Mouse (Mus musculus) limb, embryonic 14.5 days (tissue): ENCODE data around the gene Srr. TPM values are rescaled to one million over a fixed set of nuclear protein-coding genes. Genes with fewer than 3 reads are reported as not detected.

Experiments used
- ATAC-seq: fragments of 200-750 bp; cut with Nextera tagmentation; 2 replicates; pipeline ENCODE4 v1.8.0; 2017; ENCODE audit warnings: low read depth, moderate number of reproducible peaks, moderate TSS enrichment; ENCODE audit not compliant: low FRiP score
- DNase-seq: peaks from one replicate; pipeline ENCODE4 v3.0.0-alpha.2; 2015; ENCODE audit warnings: low spot score
- H3K27ac ChIP-seq: fragments of 300-500 bp; sonication (generic); replicated peaks from 2 replicates; pipeline ENCODE4 v1.5.1; 2014; ENCODE audit warnings: low read depth, mild to moderate bottlenecking, low read length, moderate library complexity, mixed read lengths
- H3K27me3 ChIP-seq: fragments of 300-500 bp; sonication (generic); 2 replicates; pipeline ENCODE4 v1.6.1; 2014; ENCODE audit warnings: low read length, mixed read lengths; ENCODE audit not compliant: control insufficient read depth, insufficient read depth
- H3K36me3 ChIP-seq: fragments of 300-500 bp; sonication (generic); 2 replicates; pipeline ENCODE4 v1.6.1; 2014; ENCODE audit warnings: mild to moderate bottlenecking, low read length, moderate library complexity, mixed read lengths; ENCODE audit not compliant: control insufficient read depth, insufficient read depth
- H3K4me1 ChIP-seq: fragments of 300-500 bp; sonication (generic); 2 replicates; pipeline ENCODE4 v1.6.1; 2014; ENCODE audit warnings: antibody characterized with exemption, low read length, mixed read lengths; ENCODE audit not compliant: control insufficient read depth, insufficient read depth
- H3K4me2 ChIP-seq: fragments of 300-500 bp; sonication (generic); replicated peaks from 2 replicates; pipeline ENCODE4 v1.6.1; 2014; ENCODE audit warnings: low read depth, mild to moderate bottlenecking, low read length, moderate library complexity; ENCODE audit not compliant: severe bottlenecking
- H3K4me3 ChIP-seq: fragments of 300-500 bp; sonication (generic); replicated peaks from 2 replicates; pipeline ENCODE4 v1.5.1; 2014; ENCODE audit warnings: low read length
- H3K9ac ChIP-seq: fragments of 300-500 bp; sonication (generic); 2 replicates; pipeline ENCODE4 v1.6.1; 2014; ENCODE audit warnings: mild to moderate bottlenecking, low read depth, low read length, moderate library complexity; ENCODE audit not compliant: severe bottlenecking
- H3K9me3 ChIP-seq: fragments of 300-500 bp; sonication (generic); 2 replicates; pipeline ENCODE4 v1.6.1; 2016; ENCODE audit warnings: low read length; ENCODE audit not compliant: control insufficient read depth
- POLR2A ChIP-seq: fragments of 200-500 bp; IDR thresholded peaks from 2 replicates; pipeline ENCODE4 v1.8.0; 2012; ENCODE audit warnings: inconsistent platforms, mild to moderate bottlenecking, moderate library complexity, borderline replicate concordance; ENCODE audit not compliant: insufficient read depth, insufficient read length; ENCODE audit errors: extremely low read depth
- WGBS: fragments of 180-500 bp; shearing (Covaris S2); extraction: QIAGEN DNeasy Blood & Tissue Kit; methylation state at CpG from one replicate; pipeline ENCODE4 v1.1.7; 2014; 5-methylcytosine and 5-hydroxymethylcytosine counted together
- polyA plus RNA-seq, 2 experiments: library from polyadenylated mRNA; depleted of rRNA in 1 of 2; stranded (reverse) in 1 of 2; unstranded in 1 of 2; fragments of >200 nt; fragmentation: Nextera tagmentation in 1 of 2; extraction: Ambion mirVana in 1 of 2; gene quantifications; 2 replicates each; pipeline versions ENCODE4 v1.2.1 to v1.2.3; 2012 to 2014

Srr gene
- polyA plus RNA-seq, 2 experiments = 22.6 to 34.2 TPM

DNA sequence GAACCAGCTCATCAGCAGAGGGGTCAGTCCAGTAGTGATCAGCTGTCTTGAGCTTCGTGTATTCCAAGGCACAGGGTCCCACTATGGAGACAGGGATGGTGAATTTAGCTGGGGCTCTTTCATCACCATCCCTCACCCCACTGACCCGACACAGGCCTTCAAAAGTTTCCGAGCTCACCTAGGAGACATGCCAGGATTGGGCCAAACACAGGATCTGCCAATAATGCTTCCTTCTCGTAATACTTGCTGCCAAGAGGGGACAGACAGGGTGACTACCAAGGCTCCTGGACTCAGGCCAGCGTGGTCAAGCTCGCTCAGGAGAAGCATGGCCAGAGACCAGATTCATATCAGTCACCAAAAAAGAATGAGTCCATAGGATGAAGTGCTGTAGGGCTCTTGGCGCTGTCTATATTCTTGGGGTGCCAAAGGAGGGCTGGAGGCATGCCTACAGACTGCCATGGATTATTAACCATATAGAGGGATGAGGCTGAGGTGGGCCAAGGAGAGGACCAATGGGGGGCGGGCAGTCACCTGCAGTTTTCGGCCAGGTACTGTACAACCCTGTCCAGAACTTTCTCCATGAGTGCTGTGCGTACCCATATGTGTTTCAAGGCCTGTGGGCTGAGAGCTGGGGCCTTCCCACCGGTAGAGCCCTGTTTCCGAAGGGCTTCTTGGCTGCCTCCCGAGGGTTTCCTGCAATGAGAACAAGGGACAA lies 57.5 kb downstream of the Srr start:
- peaks cover 7% of the 10 kb centered on the region; the same call in 1 of the 2 replicates for H3K4me1 ChIP-seq
- TF ChIP-seq POLR2A = no peak
- no peak overlapping the region for H3K9ac ChIP-seq
- no peak for ATAC-seq
- no peaks in the 10 kb centered on the region for H3K27me3 ChIP-seq
- 83% methylated on average over 13 of the region's 13 CpGs for WGBS
- H3K36me3 ChIP-seq = no peaks in the 10 kb centered on the region
- no peak overlapping the region for H3K4me3 ChIP-seq
- no peak for DNase-seq
- no peak overlapping the region for H3K4me2 ChIP-seq
- no peak overlapping the region for H3K27ac ChIP-seq
- H3K9me3 ChIP-seq = no peaks in the 10 kb centered on the region

DNA sequence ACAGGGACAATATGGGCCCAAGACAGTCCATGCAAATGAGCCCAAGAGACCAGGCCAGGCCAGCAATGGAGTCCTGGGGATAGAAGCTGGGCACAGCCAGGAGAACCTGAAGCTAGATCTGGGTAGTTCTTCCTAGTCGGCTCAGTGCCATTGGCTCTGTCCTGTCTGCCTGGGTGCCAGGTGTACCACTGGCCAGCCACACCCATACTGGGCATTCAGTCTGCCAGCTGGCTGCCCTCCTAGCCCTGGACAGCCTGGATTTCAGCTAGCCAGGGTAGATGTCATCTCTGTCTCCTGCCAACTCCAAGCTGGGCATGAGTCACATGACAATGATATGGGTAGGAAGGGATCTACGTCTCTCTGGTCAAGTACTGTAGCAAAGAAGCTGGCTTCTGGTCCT lies 58.6 kb downstream of the Srr start:
- no peak overlapping the region for H3K27ac ChIP-seq

DNA sequence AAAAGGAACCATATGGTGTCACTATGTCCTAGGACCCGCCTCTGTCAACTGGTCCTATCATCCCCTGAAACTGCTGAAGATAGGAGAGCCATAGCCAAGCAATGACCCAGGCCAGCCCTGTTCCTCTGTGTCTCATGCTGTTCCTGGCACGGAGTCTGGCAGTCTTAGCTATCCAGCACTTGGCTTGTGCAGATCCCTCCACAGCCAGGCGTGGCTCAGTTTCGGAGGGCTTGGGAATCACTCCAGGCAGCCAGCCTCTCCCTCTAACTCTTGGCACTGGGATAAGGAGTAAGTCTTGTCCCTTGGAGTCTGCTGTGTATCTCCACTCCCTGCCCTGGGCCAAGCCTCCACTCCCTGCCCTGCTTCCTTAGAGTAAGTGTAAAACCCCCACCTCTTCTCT lies 59.1 kb downstream of the Srr start:
- no peak overlapping the region for H3K4me2 ChIP-seq
- no peak overlapping the region for H3K9ac ChIP-seq
- H3K36me3 ChIP-seq = no peaks in the 10 kb centered on the region
- H3K9me3 ChIP-seq = no peaks in the 10 kb centered on the region
- no peak for ATAC-seq
- TF ChIP-seq POLR2A = no peak
- no peak for DNase-seq
- 78% methylated on average over 4 of the region's 4 CpGs for WGBS
- no peaks in the 10 kb centered on the region for H3K27me3 ChIP-seq
- no peak overlapping the region for H3K4me3 ChIP-seq
- H3K27ac ChIP-seq = no peak overlapping the region
- peaks cover 7% of the 10 kb centered on the region; the same call in 1 of the 2 replicates for H3K4me1 ChIP-seq

More for the DNA sequence above, 58.6 kb downstream of the Srr start:
- H3K4me2 ChIP-seq = no peak overlapping the region
- H3K4me1 ChIP-seq = peaks cover 7% of the 10 kb centered on the region; the same call in 1 of the 2 replicates
- H3K36me3 ChIP-seq = no peaks in the 10 kb centered on the region
- no peak for DNase-seq
- no peaks in the 10 kb centered on the region for H3K27me3 ChIP-seq
- no peak for ATAC-seq
- 94% methylated on average over 2 of the region's 2 CpGs for WGBS
- H3K4me3 ChIP-seq = no peak overlapping the region
- no peaks in the 10 kb centered on the region for H3K9me3 ChIP-seq
- no peak overlapping the region for H3K9ac ChIP-seq
- no peak for TF ChIP-seq POLR2A

DNA sequence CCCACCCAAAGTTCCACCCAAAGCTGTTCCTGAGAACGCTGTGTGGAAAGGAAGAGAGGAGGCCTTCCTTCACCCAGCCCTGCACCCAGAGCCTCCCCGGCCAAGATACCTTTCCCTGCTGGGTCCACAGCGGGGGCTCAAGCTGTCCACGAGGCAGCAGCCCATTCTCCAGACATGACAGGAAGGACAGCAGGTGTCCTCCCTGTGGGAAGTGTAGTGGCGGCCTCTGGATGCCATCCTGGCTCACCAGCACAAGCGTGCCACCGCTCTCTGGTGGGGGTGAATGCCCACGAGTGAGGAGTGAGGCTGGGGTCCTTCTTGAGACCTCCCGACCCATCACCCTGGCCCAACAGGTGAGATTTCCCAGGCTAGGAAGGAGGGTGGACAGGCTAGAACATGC lies 60.5 kb downstream of the Srr start:
- no peak for TF ChIP-seq POLR2A
- WGBS = 72% methylated on average over 9 of the region's 9 CpGs
- ATAC-seq = no peak
- H3K4me2 ChIP-seq = no peak overlapping the region
- no peaks in the 10 kb centered on the region for H3K27me3 ChIP-seq
- H3K36me3 ChIP-seq = no peaks in the 10 kb centered on the region
- no peaks in the 10 kb centered on the region for H3K4me1 ChIP-seq
- DNase-seq = no peak
- no peak overlapping the region for H3K4me3 ChIP-seq
- no peaks in the 10 kb centered on the region for H3K9me3 ChIP-seq
- no peak overlapping the region for H3K9ac ChIP-seq
- H3K27ac ChIP-seq = no peak overlapping the region

DNA sequence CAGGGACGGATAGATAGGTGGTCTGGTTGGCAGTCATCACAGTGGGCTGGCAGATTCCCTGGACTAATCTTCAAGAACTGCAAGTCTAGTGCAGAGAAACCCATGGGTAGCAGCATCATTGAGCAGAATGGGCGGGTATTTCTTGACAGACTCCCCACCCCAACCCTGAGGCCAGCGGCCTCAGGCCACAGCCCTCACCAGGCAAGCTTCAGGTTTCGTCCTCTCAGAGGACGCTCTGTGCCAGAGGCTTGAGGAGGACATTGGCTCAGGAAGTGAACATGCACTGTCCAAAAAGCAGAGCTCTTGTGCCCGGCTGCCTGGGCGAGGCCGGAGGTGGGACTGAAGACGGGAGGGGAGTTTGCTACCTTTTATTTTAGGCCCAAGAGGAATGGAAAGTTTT lies 61.3 kb downstream of the Srr start:
- H3K27ac ChIP-seq = no peak overlapping the region
- no peak overlapping the region for H3K4me2 ChIP-seq
- 80% methylated on average over 9 of the region's 9 CpGs for WGBS
- H3K4me3 ChIP-seq = no peak overlapping the region
- no peaks in the 10 kb centered on the region for H3K9me3 ChIP-seq
- no peak for DNase-seq
- H3K9ac ChIP-seq = no peak overlapping the region
- ATAC-seq = no peak
- no peaks in the 10 kb centered on the region for H3K27me3 ChIP-seq
- no peak for TF ChIP-seq POLR2A
- H3K4me1 ChIP-seq = no peaks in the 10 kb centered on the region
- no peaks in the 10 kb centered on the region for H3K36me3 ChIP-seq
